Mouse (Mus musculus) megakaryocyte, embryonic 14.5 days (primary cell): ENCODE measurements around the gene Rbm18.

ENCODE experiments used
- FLI1 ChIP-seq: IDR thresholded peaks from 2 replicates; pipeline ENCODE4 v1.6.1; 2012; ENCODE audit warnings: low read length, inconsistent platforms, mixed read lengths
- GATA1 ChIP-seq: IDR thresholded peaks from 3 replicates; pipeline ENCODE4 v1.6.1; 2012; ENCODE audit warnings: mixed read lengths, low read length, inconsistent platforms, borderline replicate concordance

DNA sequence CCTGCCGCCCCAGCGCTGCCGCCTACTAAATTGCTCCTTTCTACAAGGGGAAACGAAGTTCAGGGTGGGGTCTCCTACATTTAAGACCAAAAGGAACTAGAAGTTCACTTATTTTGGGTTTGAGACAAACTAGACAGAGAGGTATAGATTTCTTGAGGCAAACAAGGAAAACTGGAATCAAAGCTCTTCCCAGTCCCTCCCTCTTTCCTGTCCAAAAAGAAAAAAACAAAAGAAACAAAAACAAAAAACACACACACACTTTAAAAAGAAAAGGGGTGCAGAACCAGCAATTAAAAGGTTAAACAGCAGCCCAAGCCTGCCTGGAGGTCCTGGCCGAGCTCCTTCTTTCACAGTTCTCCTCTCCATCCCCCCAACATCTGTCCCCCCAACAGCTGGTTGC lies 38.6 kb downstream of the Rbm18 start:
- no peak for TF ChIP-seq FLI1
- TF ChIP-seq GATA1 = no peak
